Mouse (Mus musculus) Muller cell, postnatal 12 days (primary cell): Measurements from ENCODE around the gene Rgs6.

Source experiments
- DNase-seq: peaks from one replicate; pipeline ENCODE4 v3.0.0-alpha.2; 2015; ENCODE audit errors: inconsistent ontology term

Rgs6 gene

DNA sequence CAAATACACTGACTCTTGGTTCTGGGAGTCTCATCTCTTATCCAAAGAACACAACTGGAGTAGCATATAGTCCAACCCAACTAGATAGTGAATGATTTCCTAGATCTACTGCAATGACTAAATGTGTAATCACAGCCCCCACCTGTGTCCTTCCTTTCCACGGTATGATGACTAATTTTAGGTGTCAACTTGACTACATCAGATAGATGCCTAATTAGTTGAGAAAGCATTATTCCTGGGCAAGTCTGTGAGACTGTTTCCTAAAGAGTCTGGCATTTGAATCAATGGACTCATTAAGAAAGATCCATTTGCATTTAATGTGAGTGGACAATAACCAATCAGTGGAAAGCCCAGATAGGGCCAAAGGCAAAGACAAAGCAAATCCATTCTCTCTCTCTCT lies 591.8 kb downstream of the Rgs6 start:
- peak; percentile 55 for DNase-seq

DNA sequence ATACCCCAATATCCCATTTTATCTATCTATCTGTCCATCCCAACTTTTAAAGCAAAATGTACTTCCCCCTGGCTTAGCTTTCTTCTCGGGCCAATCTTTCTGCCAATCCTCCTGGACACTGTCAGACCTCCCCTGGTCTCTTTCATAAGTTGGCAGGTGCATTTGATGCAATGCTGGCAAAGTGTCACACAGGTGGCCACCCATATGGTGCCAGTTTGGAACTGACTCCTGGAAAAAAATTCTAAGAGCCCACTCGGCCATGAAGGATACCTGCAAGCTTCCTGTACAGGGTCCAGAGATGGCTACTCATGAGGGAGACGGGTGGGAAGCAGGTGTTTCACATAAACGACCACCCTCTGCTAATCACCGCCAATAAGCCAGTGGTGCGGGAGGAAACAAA lies 592.5 kb downstream of the Rgs6 start:
- DNase-seq: no peak

DNA sequence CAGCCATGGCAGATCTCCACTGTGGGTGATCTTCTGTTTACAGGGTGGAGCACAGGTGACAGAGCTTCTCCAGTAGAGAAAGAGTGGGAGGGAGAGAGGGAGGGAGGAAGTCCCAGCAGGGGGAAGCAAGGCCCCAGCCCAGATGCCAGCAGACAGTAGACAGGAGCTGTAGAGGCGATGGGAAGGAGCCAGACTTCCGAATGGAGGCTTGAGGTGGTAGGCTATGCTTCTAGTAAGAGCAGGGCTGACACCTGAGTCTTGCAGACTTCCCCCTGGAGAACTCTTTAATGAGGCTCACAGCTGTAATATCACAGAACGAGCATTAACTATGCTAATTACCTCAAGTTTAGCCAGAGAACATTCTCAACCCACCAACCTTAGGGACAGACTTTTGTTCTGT lies 613.6 kb downstream of the Rgs6 start:
- DNase-seq: no peak

DNA sequence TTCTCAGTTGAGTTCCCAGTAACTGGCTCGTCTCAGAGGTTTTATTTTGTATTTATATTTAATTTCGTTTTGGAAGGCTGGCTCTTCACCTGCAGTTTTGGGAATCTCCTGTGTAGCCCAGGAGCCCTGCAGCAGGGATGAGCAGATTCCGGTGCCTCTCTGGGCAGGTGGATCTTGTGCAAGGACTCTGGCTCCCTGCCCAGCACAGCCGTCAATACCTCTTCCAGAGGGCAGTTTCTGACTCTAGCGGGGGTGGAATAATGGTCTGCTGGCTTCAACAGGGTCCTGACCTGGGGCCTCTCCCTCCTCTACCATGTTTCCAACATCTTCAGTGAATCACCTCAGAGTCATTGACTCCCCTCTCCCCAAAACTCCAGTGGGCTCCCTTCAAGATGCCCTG lies 616.3 kb downstream of the Rgs6 start:
- DNase-seq: no peak

DNA sequence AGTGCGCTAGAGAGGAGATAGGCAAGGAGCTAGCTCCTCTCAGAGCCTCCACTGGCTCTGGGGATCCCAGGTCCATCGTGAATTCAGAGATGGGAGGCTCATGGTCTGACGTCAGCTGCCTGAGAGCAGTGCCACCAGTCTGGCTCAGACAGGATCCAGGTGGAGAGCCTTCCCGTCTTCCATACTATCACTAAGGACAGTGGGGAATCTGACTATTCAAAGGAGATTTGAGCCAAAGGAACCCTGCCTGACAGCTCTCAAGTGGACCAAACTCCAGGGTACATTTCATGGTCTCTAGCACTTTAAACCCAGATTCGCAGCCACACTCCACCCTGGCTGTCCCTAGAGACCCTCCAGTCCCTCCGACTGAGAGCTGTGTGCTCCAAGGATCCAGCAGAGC lies 618.8 kb downstream of the Rgs6 start:
- no peak for DNase-seq

DNA sequence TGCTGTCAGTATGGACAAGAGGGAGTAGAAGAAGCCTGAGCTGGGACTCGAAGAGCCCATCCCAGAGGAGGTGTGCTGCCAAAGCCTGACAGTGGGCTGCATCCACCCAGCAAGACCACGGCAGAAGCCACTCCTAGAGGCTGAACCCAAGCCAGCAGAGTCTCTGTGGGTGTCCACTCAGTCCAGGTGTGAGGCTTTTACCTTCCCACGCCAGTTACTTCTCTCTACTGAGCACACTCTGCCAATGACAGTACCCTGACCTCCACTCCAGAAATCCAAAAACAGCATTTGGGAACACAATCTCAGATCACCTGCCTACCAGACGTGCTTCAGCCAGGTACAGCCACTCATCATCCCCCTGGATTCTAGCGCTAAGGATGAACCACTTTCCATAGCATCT lies 619.4 kb downstream of the Rgs6 start:
- no peak for DNase-seq

DNA sequence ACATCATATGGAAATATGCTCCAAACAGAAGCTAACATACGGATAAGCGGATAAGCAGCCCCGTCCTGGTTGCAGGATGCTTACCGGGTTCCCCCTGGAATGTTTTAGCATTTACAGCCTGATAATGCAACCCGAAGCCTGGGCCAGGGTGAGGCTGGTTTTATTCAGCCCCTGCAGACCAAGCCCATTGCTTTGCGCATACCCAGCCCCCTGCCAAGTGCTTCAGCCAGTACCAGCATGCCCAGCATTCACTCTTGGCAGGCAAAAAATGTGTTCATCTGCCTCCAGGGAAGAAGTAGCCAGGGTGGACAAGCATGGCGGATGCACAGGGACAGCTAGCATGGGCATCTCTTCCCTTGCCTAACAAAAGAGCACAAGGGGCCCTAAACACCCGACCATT lies 619.9 kb downstream of the Rgs6 start:
- DNase-seq: no peak

DNA sequence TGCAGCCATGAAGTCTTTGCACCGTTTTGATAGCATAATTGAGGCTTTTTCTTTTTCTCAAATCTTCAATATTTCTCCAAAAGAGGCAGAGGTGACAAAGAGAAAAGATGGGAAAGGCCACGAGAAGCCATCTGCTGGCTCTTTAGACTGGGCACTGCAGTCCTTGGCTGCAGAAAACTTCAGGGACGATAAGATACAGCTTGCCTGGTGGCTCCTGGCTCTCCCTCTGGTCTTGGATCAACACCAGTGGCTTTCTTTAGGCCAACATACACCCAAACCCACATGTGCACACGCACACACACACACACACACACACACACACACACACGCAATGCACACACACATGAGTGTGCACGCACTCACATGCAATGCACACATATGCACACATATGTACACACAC lies 620.7 kb downstream of the Rgs6 start:
- DNase-seq: no peak

DNA sequence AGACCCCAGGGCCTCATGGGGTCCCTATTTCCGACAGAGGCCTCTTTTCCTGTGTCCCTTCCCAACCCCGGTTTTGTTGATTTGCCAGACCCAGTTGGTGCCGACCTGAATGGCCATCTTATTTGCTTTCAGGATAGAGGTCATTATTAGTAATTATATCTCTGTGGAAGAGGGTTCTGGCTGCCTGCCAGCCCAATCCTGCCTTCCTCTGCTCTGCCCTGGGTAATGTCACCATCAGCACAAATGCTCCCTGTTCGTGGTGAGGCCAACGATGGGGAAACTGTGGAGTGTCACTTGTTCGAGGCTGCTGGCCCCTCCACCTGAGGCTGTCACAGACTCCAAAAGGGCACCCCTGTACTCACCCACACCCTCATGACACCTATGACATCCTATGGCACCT lies 621.4 kb downstream of the Rgs6 start:
- peak; percentile 36 for DNase-seq

DNA sequence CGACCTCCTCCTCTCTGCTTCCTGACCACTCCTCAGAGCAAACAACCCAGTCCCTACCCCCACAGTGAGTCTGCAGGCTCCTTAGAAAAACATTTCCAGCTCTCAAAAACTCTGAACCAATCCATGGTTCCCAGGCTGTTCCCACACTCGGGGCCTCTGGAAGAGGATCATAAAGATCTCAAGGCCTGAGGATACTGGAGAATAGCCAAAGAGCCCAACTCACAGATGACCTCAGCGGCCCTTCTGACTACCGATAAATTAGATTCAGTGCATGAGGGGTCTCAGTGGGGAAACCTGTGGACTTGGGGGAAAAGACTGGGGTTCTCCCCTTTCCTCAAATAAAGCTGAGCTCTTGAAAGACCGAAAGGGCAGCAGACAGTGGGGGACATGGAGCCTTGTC lies 622.2 kb downstream of the Rgs6 start:
- DNase-seq: no peak

DNA sequence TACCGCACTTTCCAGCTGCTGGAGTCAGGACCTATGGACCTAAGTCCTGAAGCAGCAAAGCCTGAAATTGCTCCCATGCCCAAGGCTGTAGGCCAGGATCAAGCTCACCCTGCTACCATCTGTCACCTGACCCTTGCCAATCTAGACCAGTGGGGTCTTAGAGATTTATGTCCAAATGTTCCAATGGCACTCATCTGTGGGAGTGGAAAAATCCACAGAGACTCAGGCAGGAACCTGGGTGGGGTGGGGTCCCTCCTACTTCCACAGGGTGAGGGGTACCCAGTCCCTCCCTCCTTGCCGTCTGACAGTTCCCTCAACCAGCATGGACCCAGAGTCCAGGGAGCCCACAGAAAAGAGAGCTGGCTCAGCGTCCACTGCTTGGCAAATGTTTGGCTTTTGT lies 622.6 kb downstream of the Rgs6 start:
- DNase-seq: no peak

DNA sequence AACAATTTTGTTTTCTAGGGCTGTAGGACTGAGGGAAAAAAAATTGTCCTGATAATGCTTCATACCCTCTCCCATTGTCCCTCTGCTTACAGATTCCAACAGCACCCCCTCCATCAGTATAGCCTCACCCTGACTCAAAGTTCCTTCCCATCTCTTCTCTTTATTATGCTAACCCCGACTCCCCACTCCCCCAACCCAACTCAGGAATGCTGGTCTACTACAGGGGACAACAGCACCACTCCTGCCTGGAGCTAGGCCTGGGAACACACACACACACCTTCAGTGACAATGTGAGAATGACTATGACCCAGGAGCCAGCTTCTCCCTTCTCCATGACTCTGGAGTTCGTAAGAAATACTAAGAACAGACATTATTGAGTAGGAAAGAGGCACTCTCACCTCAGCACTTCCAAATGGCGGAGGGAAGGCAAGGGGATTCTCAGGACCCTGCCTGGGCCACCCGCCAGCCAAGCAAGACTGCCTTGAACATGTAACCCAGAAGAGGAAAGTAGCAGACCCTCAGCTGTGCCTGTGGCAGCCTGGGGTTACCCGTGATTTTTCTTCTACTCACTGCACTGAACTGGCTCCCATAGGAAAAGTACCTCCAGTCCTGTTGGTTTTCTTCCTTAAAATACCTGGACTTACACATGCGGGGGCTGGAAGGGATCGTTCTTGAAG lies 623.2 kb downstream of the Rgs6 start:
- no peak for DNase-seq
